Mouse (Mus musculus) forebrain, embryonic 15.5 days (tissue): ENCODE measurements around the gene Dnlz. TPM values are rescaled to one million over a fixed set of nuclear protein-coding genes. Genes with fewer than 3 reads are reported as not detected.

Experiments
- ATAC-seq: fragments of 200-750 bp; cut with Nextera tagmentation; replicated peaks from 2 replicates; pipeline ENCODE4 v1.8.0; 2017; ENCODE audit warnings: mild to moderate bottlenecking, moderate TSS enrichment, moderate library complexity
- H3K27ac ChIP-seq: fragments of 300-500 bp; sonication (generic); replicated peaks from 2 replicates; pipeline ENCODE4 v1.5.1; 2015; ENCODE audit warnings: mild to moderate bottlenecking, inconsistent platforms
- H3K27me3 ChIP-seq: fragments of 300-500 bp; sonication (generic); 2 replicates; pipeline ENCODE4 v1.6.1; 2015; ENCODE audit warnings: inconsistent platforms
- H3K36me3 ChIP-seq: fragments of 300-500 bp; sonication (generic); 2 replicates; pipeline ENCODE4 v1.6.1; 2015; ENCODE audit warnings: mild to moderate bottlenecking, inconsistent platforms
- H3K4me1 ChIP-seq: fragments of 300-500 bp; sonication (generic); 2 replicates; pipeline ENCODE4 v1.6.1; 2015; ENCODE audit warnings: inconsistent platforms
- H3K4me2 ChIP-seq: fragments of 300-500 bp; sonication (generic); replicated peaks from 2 replicates; pipeline ENCODE4 v1.6.1; 2015; ENCODE audit warnings: mild to moderate bottlenecking, inconsistent platforms
- H3K4me3 ChIP-seq: fragments of 300-500 bp; sonication (generic); 2 replicates; pipeline ENCODE4 v1.5.1; 2015; ENCODE audit warnings: mild to moderate bottlenecking, inconsistent platforms
- H3K9ac ChIP-seq: fragments of 300-500 bp; sonication (generic); replicated peaks from 2 replicates; pipeline ENCODE4 v1.6.1; 2015; ENCODE audit warnings: mild to moderate bottlenecking, inconsistent platforms
- H3K9me3 ChIP-seq: fragments of 300-500 bp; sonication (generic); 2 replicates; pipeline ENCODE4 v1.6.1; 2016; ENCODE audit warnings: inconsistent platforms
- WGBS: fragments of 180-500 bp; shearing (Covaris S2); methylation state at CpG from one replicate; pipeline ENCODE4 v1.1.7; 2015; ENCODE audit warnings: mixed read lengths; 5-methylcytosine and 5-hydroxymethylcytosine counted together
- polyA plus RNA-seq: library from polyadenylated mRNA; unstranded; fragments of >200 nt; fragmentation: Nextera tagmentation; extraction: Ambion mirVana; gene quantifications from 2 replicates; pipeline ENCODE4 v1.2.1, GENCODE M21; 2015

Gene Dnlz
- polyA plus RNA-seq, 1 experiment from 2014 or later = 33.5 TPM

GRCm38 (mm10) chr2:26300161-26300807, 51.6 kb downstream of the Dnlz start:
- H3K27me3 ChIP-seq = no peaks in the 10 kb centered on the region
- no peak overlapping the region for H3K4me3 ChIP-seq
- no peak for ATAC-seq
- H3K4me1 ChIP-seq = peaks cover 45% of the 10 kb centered on the region
- no peaks in the 10 kb centered on the region for H3K9me3 ChIP-seq
- H3K27ac ChIP-seq = no peak overlapping the region
- H3K9ac ChIP-seq = no peak overlapping the region
- 32% methylated on average over 5 of the region's 5 CpGs for WGBS
- no peak overlapping the region for H3K4me2 ChIP-seq
- H3K36me3 ChIP-seq = no peaks in the 10 kb centered on the region

GRCm38 (mm10) chr2:26299336-26299735, 52.6 kb downstream of the Dnlz start:
- H3K36me3 ChIP-seq = no peaks in the 10 kb centered on the region
- H3K4me2 ChIP-seq = peak overlapping the region; percentile 39; the same call in 1 of the 2 replicates
- H3K4me1 ChIP-seq = peaks cover 45% of the 10 kb centered on the region
- no peaks in the 10 kb centered on the region for H3K27me3 ChIP-seq
- no peak overlapping the region for H3K9ac ChIP-seq
- peak overlapping the region; percentile 79 for H3K27ac ChIP-seq
- no peaks in the 10 kb centered on the region for H3K9me3 ChIP-seq
- no peak for ATAC-seq
- no peak overlapping the region for H3K4me3 ChIP-seq
- WGBS = 18% methylated on average over 7 of the region's 7 CpGs

- H3K4me3 ChIP-seq = peak overlapping the region; percentile 22; the same call in 1 of the 2 replicates
- WGBS = 5% methylated on average over 4 of the region's 4 CpGs
- peak; percentile 21; the same call in 1 of the 2 replicates for ATAC-seq
Measured at GRCm38 (mm10) chr2:26298856-26299230, 53.1 kb downstream of the Dnlz start.

GRCm38 (mm10) chr2:26298208-26298855, 53.6 kb downstream of the Dnlz start:
- Histone ChIP-seq H3K4me1 (peaks cover 45% of the 10 kb centered on the region), H3K4me3 (peak overlapping the region; percentile 22), H3K27me3 (no peaks in the 10 kb centered on the region), H3K4me2 (peak overlapping the region; percentile 39), H3K36me3 (no peaks in the 10 kb centered on the region), H3K27ac (peak overlapping the region; percentile 79), H3K9ac (peak overlapping the region; percentile 27; the same call in 1 of the 2 replicates), H3K9me3 (no peaks in the 10 kb centered on the region)
- WGBS = under 1% methylated on average over 10 of the region's 10 CpGs
- ATAC-seq = peak; percentile 84

More at GRCm38 (mm10) chr2:26298856-26299230, 53.1 kb downstream of the Dnlz start:
- Histone ChIP-seq H3K36me3 (no peaks in the 10 kb centered on the region), H3K4me2 (peak overlapping the region; percentile 39; the same call in 1 of the 2 replicates), H3K4me1 (peaks cover 45% of the 10 kb centered on the region), H3K27ac (peak overlapping the region; percentile 79), H3K9ac (peak overlapping the region; percentile 27; the same call in 1 of the 2 replicates), H3K27me3 (no peaks in the 10 kb centered on the region), H3K9me3 (no peaks in the 10 kb centered on the region)

Other genes starting within 250 kb of the Dnlz start
- gene Nacc2, start 228.9 kb downstream of the Dnlz start, polyA plus RNA-seq = 12.4 and 13.5 TPM in 2 replicates
- gene Lhx3, start 143.8 kb downstream of the Dnlz start, polyA plus RNA-seq = 0.10 TPM in 1 of 2 replicates, not detected in the other
- 15.6 and 15.7 TPM in 2 replicates for gene Qsox2, start 114.6 kb downstream of the Dnlz start, polyA plus RNA-seq
- 0.18 and 0.24 TPM in 2 replicates for gene Ccdc187, start 57.6 kb downstream of the Dnlz start, polyA plus RNA-seq
- 144 and 151 TPM in 2 replicates for gene Gpsm1, start 36.6 kb downstream of the Dnlz start, polyA plus RNA-seq
- 1.4 and 1.5 TPM in 2 replicates for gene Card9, start 8.8 kb upstream of the Dnlz start, polyA plus RNA-seq
- 31.4 and 31.6 TPM in 2 replicates for gene Snapc4, start 28.5 kb upstream of the Dnlz start, polyA plus RNA-seq
- gene Entr1, start 37.2 kb upstream of the Dnlz start, polyA plus RNA-seq = 191 and 194 TPM in 2 replicates
- 90.2 and 98.3 TPM in 2 replicates for gene Pmpca, start 37.2 kb upstream of the Dnlz start, polyA plus RNA-seq
- gene Inpp5e, start 57.1 kb upstream of the Dnlz start, polyA plus RNA-seq = 20.6 and 22.4 TPM in 2 replicates
- gene Sec16a, start 93.1 kb upstream of the Dnlz start, polyA plus RNA-seq = 18.3 and 19.8 TPM in 2 replicates
- 22.6 and 26.1 TPM in 2 replicates for gene Notch1, start 164.6 kb upstream of the Dnlz start, polyA plus RNA-seq
- gene Egfl7, start 227.9 kb upstream of the Dnlz start, polyA plus RNA-seq = 46.4 and 56.9 TPM in 2 replicates
- not detected in 2 replicates for gene Gm20532, start 234.5 kb upstream of the Dnlz start, polyA plus RNA-seq